Mouse (Mus musculus): Measurements from ENCODE around the gene Gm20219. TPM values are rescaled to one million over a fixed set of nuclear protein-coding genes. Genes with fewer than 3 reads are reported as not detected.

Gene Gm20219
- polyA plus RNA-seq, 1 experiment from 2014 or later, result 0.40 TPM

DNA sequence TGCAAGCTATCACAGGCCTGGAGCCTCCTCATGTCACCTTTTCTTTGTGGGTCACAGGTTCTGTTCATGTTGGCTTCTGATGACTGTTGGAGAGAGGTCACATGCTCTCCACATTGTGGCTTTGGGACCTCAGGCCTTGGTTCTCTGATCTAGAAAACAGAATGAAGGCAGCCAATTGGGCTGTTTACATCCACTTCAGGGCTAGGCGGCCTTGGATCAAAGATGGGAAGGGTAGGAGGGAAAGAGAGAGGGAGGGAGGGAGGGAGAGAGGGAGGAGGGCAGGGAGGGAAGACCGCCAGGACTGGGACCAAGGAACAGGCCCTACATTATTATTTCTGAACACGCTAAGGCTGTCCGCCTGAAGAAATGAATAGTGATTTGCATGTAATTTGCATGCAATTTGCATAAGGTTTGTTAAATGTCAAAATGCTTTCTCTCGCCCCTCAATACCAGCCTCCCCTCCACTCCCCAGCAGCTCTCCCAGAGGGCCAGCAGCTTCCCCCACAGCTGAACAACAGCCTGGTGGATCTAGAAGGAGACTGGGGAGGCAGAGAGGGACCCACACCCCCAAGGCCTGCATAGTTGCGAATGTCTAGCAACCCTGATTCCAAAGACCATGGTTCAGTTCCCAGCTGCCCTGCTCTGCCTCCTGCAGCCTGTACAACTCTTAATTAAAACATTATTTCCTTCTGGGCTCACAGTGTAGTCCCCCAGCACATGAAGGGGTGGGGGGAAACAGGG is 2.2 kb downstream of the Gm20219 start:
- H3K4me3 ChIP-seq, result no peak overlapping the region
- H3K9me3 ChIP-seq (replicated peaks), result no peaks in the 10 kb centered on the region
- H3K27me3 ChIP-seq (replicated peaks), result peaks cover 4% of the 10 kb centered on the region; the same call in 1 of the 2 replicates
- no peak overlapping the region for H3K9ac ChIP-seq
- H3K27ac ChIP-seq (ENCODE audit: poor library complexity, severe bottlenecking), result no peak overlapping the region
- no peak for ATAC-seq (ENCODE audit: insufficient number of reproducible peaks, low FRiP score)
- no peaks in the 10 kb centered on the region for H3K36me3 ChIP-seq
- peaks cover 4% of the 10 kb centered on the region; the same call in 1 of the 2 replicates for H3K4me1 ChIP-seq (replicated peaks)
- H3K4me2 ChIP-seq, result no peak overlapping the region
- 78% methylated on average over 6 of the region's 6 CpGs for WGBS

GRCm38 (mm10) chr17:56550784-56551475 is 3.3 kb downstream of the Gm20219 start:
- Histone ChIP-seq H3K4me3 (no peak overlapping the region), H3K27ac (ENCODE audit: poor library complexity, severe bottlenecking) (no peak overlapping the region), H3K4me1 (replicated peaks) (peaks cover 5% of the 10 kb centered on the region; the same call in 1 of the 2 replicates), H3K4me2 (no peak overlapping the region), H3K9ac (no peak overlapping the region), H3K9me3 (replicated peaks) (no peaks in the 10 kb centered on the region), H3K27me3 (replicated peaks) (peaks cover 4% of the 10 kb centered on the region; the same call in 1 of the 2 replicates), H3K36me3 (no peaks in the 10 kb centered on the region)
- ATAC-seq (ENCODE audit: insufficient number of reproducible peaks, low FRiP score), result no peak
- WGBS, result 75% methylated on average over 12 of the region's 12 CpGs

- Histone ChIP-seq H3K9me3 (replicated peaks) (no peaks in the 10 kb centered on the region), H3K27me3 (replicated peaks) (no peaks in the 10 kb centered on the region), H3K36me3 (no peaks in the 10 kb centered on the region), H3K27ac (ENCODE audit: poor library complexity, severe bottlenecking) (no peak overlapping the region), H3K4me1 (replicated peaks) (peaks cover 5% of the 10 kb centered on the region; the same call in 1 of the 2 replicates), H3K4me2 (no peak overlapping the region), H3K9ac (no peak overlapping the region), H3K4me3 (no peak overlapping the region)
- WGBS, result 58% methylated on average over 4 of the region's 4 CpGs
- no peak for ATAC-seq (ENCODE audit: insufficient number of reproducible peaks, low FRiP score)
These were observed 5.5 kb downstream of the Gm20219 start for GRCm38 (mm10) chr17:56548605-56549105.

DNA sequence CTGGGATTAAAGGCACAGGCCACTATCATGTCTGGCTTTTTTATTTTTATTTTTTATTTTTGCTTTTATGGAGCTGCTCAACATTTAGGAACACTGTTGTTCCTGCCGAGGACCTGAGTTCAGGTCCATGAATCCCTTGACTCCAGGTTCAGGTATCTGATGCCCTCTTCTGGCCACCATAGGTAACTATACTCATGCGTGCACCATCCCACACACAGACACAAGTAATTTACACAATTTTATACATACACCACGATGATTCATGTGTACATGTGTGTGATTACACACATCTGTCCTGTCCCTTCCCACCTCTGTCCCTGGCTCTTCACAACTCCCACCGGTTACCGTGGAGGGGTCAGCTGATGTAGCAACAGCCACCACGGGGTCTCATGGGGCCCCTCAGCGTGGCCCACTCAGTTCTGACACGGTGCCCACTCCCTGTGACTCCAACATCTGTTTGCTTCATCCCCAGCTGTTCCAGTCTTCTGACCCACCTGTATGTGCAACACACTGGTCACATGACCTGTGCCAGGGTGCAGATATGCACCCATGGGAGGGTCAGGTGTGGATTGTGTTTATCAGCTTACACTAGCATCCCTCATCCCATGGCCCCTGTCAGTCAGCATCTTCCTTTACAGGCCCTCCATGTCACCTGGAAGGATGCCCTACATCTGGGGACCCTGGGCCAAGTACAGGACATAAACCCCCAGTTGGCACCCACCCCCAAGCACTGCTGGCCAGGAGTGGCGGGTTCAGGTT is 6.2 kb downstream of the Gm20219 start:
- 66% methylated on average over 9 of the region's 9 CpGs for WGBS
- Histone ChIP-seq H3K9ac (no peak overlapping the region), H3K4me3 (no peak overlapping the region), H3K36me3 (no peaks in the 10 kb centered on the region), H3K27me3 (replicated peaks) (no peaks in the 10 kb centered on the region), H3K9me3 (replicated peaks) (no peaks in the 10 kb centered on the region), H3K4me2 (no peak overlapping the region), H3K4me1 (replicated peaks) (peaks cover 5% of the 10 kb centered on the region; the same call in 1 of the 2 replicates), H3K27ac (ENCODE audit: poor library complexity, severe bottlenecking) (no peak overlapping the region)
- no peak for ATAC-seq (ENCODE audit: insufficient number of reproducible peaks, low FRiP score)

GRCm38 (mm10) chr17:56547116-56547845 is 6.9 kb downstream of the Gm20219 start:
- H3K36me3 ChIP-seq, result no peaks in the 10 kb centered on the region
- H3K27ac ChIP-seq (ENCODE audit: poor library complexity, severe bottlenecking), result no peak overlapping the region
- no peaks in the 10 kb centered on the region for H3K9me3 ChIP-seq (replicated peaks)
- peaks cover 5% of the 10 kb centered on the region; the same call in 1 of the 2 replicates for H3K4me1 ChIP-seq (replicated peaks)
- no peak overlapping the region for H3K9ac ChIP-seq
- H3K4me2 ChIP-seq, result no peak overlapping the region
- ATAC-seq (ENCODE audit: insufficient number of reproducible peaks, low FRiP score), result no peak
- WGBS, result 64% methylated on average over 17 of the region's 17 CpGs
- H3K27me3 ChIP-seq (replicated peaks), result 0 out of 2 replicates have a peak, but pooled peaks cover under 1% of the 10 kb centered on the region
- no peak overlapping the region for H3K4me3 ChIP-seq

- no peak for ATAC-seq (ENCODE audit: insufficient number of reproducible peaks, low FRiP score)
- H3K27ac ChIP-seq (ENCODE audit: poor library complexity, severe bottlenecking), result no peak overlapping the region
- no peak overlapping the region for H3K9ac ChIP-seq
- H3K4me2 ChIP-seq, result no peak overlapping the region
- H3K9me3 ChIP-seq (replicated peaks), result no peaks in the 10 kb centered on the region
- H3K4me3 ChIP-seq, result no peak overlapping the region
- H3K4me1 ChIP-seq (replicated peaks), result peaks cover 5% of the 10 kb centered on the region; the same call in 1 of the 2 replicates
- no peaks in the 10 kb centered on the region for H3K36me3 ChIP-seq
- 0 out of 2 replicates have a peak, but pooled peaks cover 5% of the 10 kb centered on the region for H3K27me3 ChIP-seq (replicated peaks)
- WGBS, result 71% methylated on average over 5 of the region's 5 CpGs
These were observed 7.6 kb downstream of the Gm20219 start for GRCm38 (mm10) chr17:56546576-56546975.

DNA sequence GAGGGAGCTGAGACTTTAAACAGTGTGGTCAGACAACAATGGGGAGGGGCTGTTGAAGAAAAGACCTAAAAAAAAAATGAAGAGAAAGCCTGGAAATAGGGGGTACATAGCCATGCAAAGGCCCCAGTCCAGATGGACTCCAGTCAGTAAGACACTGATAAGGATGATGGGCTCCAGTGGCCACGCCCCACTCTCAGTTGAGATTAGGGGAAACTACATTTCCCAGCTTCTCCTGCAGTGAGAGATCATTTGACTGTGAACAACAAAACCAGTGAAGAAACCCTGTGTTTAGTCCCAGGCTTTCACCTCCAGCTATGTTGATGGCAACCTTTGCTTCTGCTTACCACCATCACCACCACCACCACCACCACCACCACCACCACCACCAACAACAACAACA is 8.2 kb downstream of the Gm20219 start:
- no peaks in the 10 kb centered on the region for H3K9me3 ChIP-seq (replicated peaks)
- no peaks in the 10 kb centered on the region for H3K36me3 ChIP-seq
- no peak overlapping the region for H3K4me3 ChIP-seq
- no peak overlapping the region for H3K9ac ChIP-seq
- WGBS, result 64% methylated on average over 1 of the region's 1 CpGs
- no peak for ATAC-seq (ENCODE audit: insufficient number of reproducible peaks, low FRiP score)
- 0 out of 2 replicates have a peak, but pooled peaks cover 5% of the 10 kb centered on the region for H3K27me3 ChIP-seq (replicated peaks)
- peaks cover 5% of the 10 kb centered on the region; the same call in 1 of the 2 replicates for H3K4me1 ChIP-seq (replicated peaks)
- H3K4me2 ChIP-seq, result no peak overlapping the region
- no peak overlapping the region for H3K27ac ChIP-seq (ENCODE audit: poor library complexity, severe bottlenecking)

GRCm38 (mm10) chr17:56544699-56545387 is 9.3 kb downstream of the Gm20219 start:
- H3K9me3 ChIP-seq (replicated peaks), result no peaks in the 10 kb centered on the region
- no peak overlapping the region for H3K27ac ChIP-seq (ENCODE audit: poor library complexity, severe bottlenecking)
- peaks cover 5% of the 10 kb centered on the region; the same call in 1 of the 2 replicates for H3K4me1 ChIP-seq (replicated peaks)
- 69% methylated on average over 7 of the region's 7 CpGs for WGBS
- H3K9ac ChIP-seq, result no peak overlapping the region
- no peak for ATAC-seq (ENCODE audit: insufficient number of reproducible peaks, low FRiP score)
- no peaks in the 10 kb centered on the region for H3K36me3 ChIP-seq
- no peak overlapping the region for H3K4me3 ChIP-seq
- H3K27me3 ChIP-seq (replicated peaks), result peaks cover 12% of the 10 kb centered on the region; the same call in 1 of the 2 replicates
- no peak overlapping the region for H3K4me2 ChIP-seq

- Histone ChIP-seq H3K27ac (ENCODE audit: poor library complexity, severe bottlenecking) (no peak overlapping the region), H3K27me3 (replicated peaks) (peaks cover 12% of the 10 kb centered on the region; the same call in 1 of the 2 replicates), H3K4me1 (replicated peaks) (peaks cover 5% of the 10 kb centered on the region; the same call in 1 of the 2 replicates), H3K9me3 (replicated peaks) (no peaks in the 10 kb centered on the region), H3K36me3 (no peaks in the 10 kb centered on the region), H3K9ac (no peak overlapping the region), H3K4me2 (no peak overlapping the region), H3K4me3 (no peak overlapping the region)
- 65% methylated on average over 3 of the region's 3 CpGs for WGBS
- no peak for ATAC-seq (ENCODE audit: insufficient number of reproducible peaks, low FRiP score)
These were observed 10.4 kb downstream of the Gm20219 start for GRCm38 (mm10) chr17:56543684-56544224.

Measured in heart, embryonic 12.5 days (tissue).